Mouse (Mus musculus) right cerebral cortex, postnatal 4 days (tissue): ENCODE data around the gene Chd2.
"Not testable (repeated sequence)": the region's sequence is repeated elsewhere in the genome, so short reads cannot be mapped to it uniquely, and the experiment has no call there.

ENCODE experiments used
- DNase-seq: peaks from one replicate; pipeline ENCODE4 v3.0.0-alpha.2; 2022

The Chd2 gene

GRCm38 (mm10) chr7:73539116-73539682, 2.4 kb downstream of the Chd2 start:
- no peak for DNase-seq

GRCm38 (mm10) chr7:73538424-73539079, 3.1 kb downstream of the Chd2 start:
- no peak for DNase-seq

GRCm38 (mm10) chr7:73537634-73538423, 3.8 kb downstream of the Chd2 start:
- peak; percentile 99 for DNase-seq

- DNase-seq = no peak
These were observed 4.4 kb downstream of the Chd2 start for GRCm38 (mm10) chr7:73537228-73537627.

GRCm38 (mm10) chr7:73536579-73536978, 5.1 kb downstream of the Chd2 start:
- no peak for DNase-seq

GRCm38 (mm10) chr7:73535861-73536200, 5.8 kb downstream of the Chd2 start:
- no peak for DNase-seq

- DNase-seq = no peak
These were observed 6.4 kb downstream of the Chd2 start for GRCm38 (mm10) chr7:73534937-73535860.

- no peak for DNase-seq
These were observed 8.2 kb downstream of the Chd2 start for GRCm38 (mm10) chr7:73533457-73533856.

GRCm38 (mm10) chr7:73532916-73533315, 8.7 kb downstream of the Chd2 start:
- DNase-seq = no peak

GRCm38 (mm10) chr7:73532139-73532538, 9.5 kb downstream of the Chd2 start:
- no peak for DNase-seq

GRCm38 (mm10) chr7:73531506-73532093, 10.0 kb downstream of the Chd2 start:
- no peak for DNase-seq

GRCm38 (mm10) chr7:73530846-73531245, 10.8 kb downstream of the Chd2 start:
- DNase-seq = no peak

GRCm38 (mm10) chr7:73530164-73530563, 11.5 kb downstream of the Chd2 start:
- no peak for DNase-seq

- no peak for DNase-seq
These were observed 12.4 kb downstream of the Chd2 start for GRCm38 (mm10) chr7:73529261-73529660.

GRCm38 (mm10) chr7:73528377-73528894, 13.2 kb downstream of the Chd2 start:
- not testable (repeated sequence) for DNase-seq

- DNase-seq = no peak
These were observed 14.4 kb downstream of the Chd2 start for GRCm38 (mm10) chr7:73527225-73527624.

- no peak for DNase-seq
These were observed 17.1 kb downstream of the Chd2 start for GRCm38 (mm10) chr7:73524454-73524952.

GRCm38 (mm10) chr7:73523608-73524259, 17.9 kb downstream of the Chd2 start:
- DNase-seq = no peak

GRCm38 (mm10) chr7:73523183-73523582, 18.4 kb downstream of the Chd2 start:
- DNase-seq = no peak

GRCm38 (mm10) chr7:73521277-73522193, 20.1 kb downstream of the Chd2 start:
- no peak for DNase-seq

GRCm38 (mm10) chr7:73520231-73520630, 21.4 kb downstream of the Chd2 start:
- DNase-seq = no peak
